Mouse (Mus musculus) kidney, adult 11 months (tissue): Measurements from ENCODE around the gene Slc25a18.
"Not testable (repeated sequence)": the region's sequence is repeated elsewhere in the genome, so short reads cannot be mapped to it uniquely, and the experiment has no call there.

Experiments
- DNase-seq: peaks from one replicate; pipeline ENCODE4 v3.0.0; 2022

Gene Slc25a18

GRCm38 (mm10) chr6:120798905-120799304, 25.5 kb downstream of the Slc25a18 start:
- DNase-seq: no peak

- no peak for DNase-seq
These were observed 26.2 kb downstream of the Slc25a18 start for GRCm38 (mm10) chr6:120799581-120800041.

GRCm38 (mm10) chr6:120806999-120807737, 33.8 kb downstream of the Slc25a18 start:
- DNase-seq: no peak

GRCm38 (mm10) chr6:120807738-120808081, 34.3 kb downstream of the Slc25a18 start:
- DNase-seq: no peak

GRCm38 (mm10) chr6:120811999-120812398, 38.6 kb downstream of the Slc25a18 start:
- DNase-seq: not testable (repeated sequence)

- DNase-seq: peak; percentile 66
These were observed 45.9 kb downstream of the Slc25a18 start for GRCm38 (mm10) chr6:120819294-120819693.

GRCm38 (mm10) chr6:120820144-120820543, 46.8 kb downstream of the Slc25a18 start:
- DNase-seq: peak; percentile 38

GRCm38 (mm10) chr6:120820941-120821340, 47.6 kb downstream of the Slc25a18 start:
- DNase-seq: no peak

- DNase-seq: no peak
These were observed 48.3 kb downstream of the Slc25a18 start for GRCm38 (mm10) chr6:120821715-120822114.

GRCm38 (mm10) chr6:120822307-120822928, 49.0 kb downstream of the Slc25a18 start, which contains the start of gene Atp6v1e1:
TSS of gene Atp6v1e1 (minus strand) at chr6:120822793.
- peak; percentile 95 for DNase-seq

GRCm38 (mm10) chr6:120822937-120823614, 49.7 kb downstream of the Slc25a18 start:
- peak; percentile 25 for DNase-seq

- no peak for DNase-seq
These were observed 56.7 kb downstream of the Slc25a18 start for GRCm38 (mm10) chr6:120830056-120830455.

GRCm38 (mm10) chr6:120830866-120831608, 57.7 kb downstream of the Slc25a18 start:
- DNase-seq: no peak

- no peak for DNase-seq
These were observed 58.7 kb downstream of the Slc25a18 start for GRCm38 (mm10) chr6:120832097-120832496.

GRCm38 (mm10) chr6:120834766-120835321, 61.5 kb downstream of the Slc25a18 start:
- no peak for DNase-seq

GRCm38 (mm10) chr6:120835474-120836374, 62.3 kb downstream of the Slc25a18 start, which contains the start of gene Bcl2l13:
TSS of gene Bcl2l13 (plus strand) at chr6:120836212.
- peak; percentile 95 for DNase-seq

- no peak for DNase-seq
These were observed 63.2 kb downstream of the Slc25a18 start for GRCm38 (mm10) chr6:120836389-120837151.

GRCm38 (mm10) chr6:120837152-120837530, 63.8 kb downstream of the Slc25a18 start:
- no peak for DNase-seq

GRCm38 (mm10) chr6:120840258-120840657, 66.9 kb downstream of the Slc25a18 start:
- DNase-seq: no peak

- no peak for DNase-seq
These were observed 68.4 kb downstream of the Slc25a18 start for GRCm38 (mm10) chr6:120841754-120842153.
